ENCODE assay signal across 10 mouse cellular contexts in the genomic region with DNA sequence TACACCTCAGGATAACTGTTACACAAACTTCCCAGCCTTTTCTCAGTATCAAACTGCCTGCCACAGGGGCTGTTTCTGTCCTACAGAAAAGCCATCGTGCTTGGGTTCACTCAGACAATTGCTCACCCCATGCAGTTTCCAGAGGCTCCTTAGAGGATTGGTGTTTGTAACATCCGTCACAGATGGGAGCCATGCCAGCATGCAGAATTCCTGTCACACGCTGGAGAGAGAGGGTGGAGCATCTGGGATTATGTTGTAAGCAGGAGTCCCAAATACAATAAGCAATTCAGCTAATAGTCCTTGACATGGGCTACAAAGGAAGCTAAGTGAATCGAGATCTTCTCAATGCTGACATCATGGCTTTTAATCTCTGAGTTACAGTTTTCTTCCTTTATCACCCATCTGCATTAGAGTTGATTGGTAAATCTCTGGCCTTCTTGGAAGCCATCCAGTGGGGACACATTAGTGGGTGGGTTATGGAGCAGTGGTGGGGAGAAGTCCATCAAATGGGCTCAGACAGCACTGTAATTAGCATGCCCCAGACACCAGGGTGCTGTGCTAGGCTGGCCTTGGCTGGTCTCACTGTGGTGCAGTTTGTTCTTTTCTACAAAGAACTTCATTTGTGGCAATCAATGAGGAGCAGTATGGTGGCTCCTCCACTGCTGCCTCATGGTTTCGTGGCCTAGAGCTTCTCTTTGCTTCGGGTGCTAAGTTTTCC.
A peak's percentile ranks its signal among the peaks of the same experiment; 100 is the strongest.
DNase-seq lines count a peak whose midpoint lies in the region; ATAC-seq and TF ChIP-seq lines count a peak whose summit lies in the region.
"Had no signal": no experiment of that assay in that cellular context is flagged by ENCODE, and none has a peak within 500 bp of the region (broad histone marks: within the 10 kb centered on the region; RNA-seq: fewer than 3 reads in every experiment).

No protein-coding gene starts in this region.

- no peak overlapping the region for H3K27ac ChIP-seq in heart, postnatal 0 days (ENCODE audit: low read depth)
- H3K27ac ChIP-seq in heart, embryonic 10.5 days = no peak overlapping the region
- H3K27ac ChIP-seq in hindbrain, embryonic 14.5 days = 0 out of 2 replicates have a peak overlapping the region, but pooled peaks have one; percentile 32
- no peak overlapping the region for H3K27ac ChIP-seq in midbrain, embryonic 15.5 days
- H3K27ac ChIP-seq: gastrocnemius, adult 2 months had no signal

- no peak overlapping the region for H3K4me2 ChIP-seq in heart, postnatal 0 days (ENCODE audit: low read depth, low read length)
- H3K4me2 ChIP-seq in hindbrain, embryonic 14.5 days (replicated peaks) = no peak overlapping the region
- H3K4me2 ChIP-seq in midbrain, embryonic 15.5 days = no peak overlapping the region

- H3K27me3 ChIP-seq in heart, postnatal 0 days (ENCODE audit: control insufficient read depth, insufficient read depth, low read length) = no peaks in the 10 kb centered on the region
- H3K27me3 ChIP-seq in heart, embryonic 10.5 days (ENCODE audit: insufficient read depth, poor library complexity, severe bottlenecking) = no peaks in the 10 kb centered on the region
- no peaks in the 10 kb centered on the region for H3K27me3 ChIP-seq in hindbrain, embryonic 14.5 days (ENCODE audit: control insufficient read depth, insufficient read depth, low read length)
- H3K27me3 ChIP-seq in midbrain, embryonic 15.5 days (replicated peaks) = peaks cover 5% of the 10 kb centered on the region; the same call in 1 of the 2 replicates

- ATAC-seq in heart, postnatal 0 days (ENCODE audit: insufficient read depth, low read depth) = no peak; the same call in 1 of the 2 replicates
- peak; percentile 85 for ATAC-seq in hindbrain, embryonic 14.5 days (ENCODE audit: low FRiP score)
- ATAC-seq in midbrain, embryonic 15.5 days (replicated peaks) = peak; percentile 87
- no peak for ATAC-seq in inflammation-experienced regulatory T-cells, adult 6 months

- no peak for TF ChIP-seq CTCF in heart, postnatal 0 days (IDR thresholded peaks at IDR 0.05; ENCODE audit: low read depth)

- peak; percentile 7 for DNase-seq in heart, postnatal 0 days (ENCODE audit: low spot score)
- no peak for DNase-seq in heart, embryonic 10.5 days (ENCODE audit: low spot score)
- peak; percentile 42 for DNase-seq in embryo, embryonic 10.5 days (ENCODE audit: low spot score)
- DNase-seq in hindbrain, embryonic 14.5 days (ENCODE audit: low spot score) = peak; percentile 71
- no peak for DNase-seq in ovary, adult 18-20 months (ENCODE audit: low spot score)
- DNase-seq in gastrocnemius, adult 8-10 months (ENCODE audit: low spot score in 2 of 2) = no peak
- DNase-seq: cerebellum, adult 8-10 months; gastrocnemius, adult 2 months had no signal

- no peak for TF ChIP-seq EP300 in heart, postnatal 0 days (IDR thresholded peaks at IDR 0.05; ENCODE audit: low read depth)

- H3K4me1 ChIP-seq in heart, postnatal 0 days (ENCODE audit: control insufficient read depth, insufficient read depth) = no peaks in the 10 kb centered on the region
- no peaks in the 10 kb centered on the region for H3K4me1 ChIP-seq in heart, embryonic 10.5 days
- peaks cover 8% of the 10 kb centered on the region for H3K4me1 ChIP-seq in hindbrain, embryonic 14.5 days (replicated peaks; ENCODE audit: control insufficient read depth, insufficient read depth, low read length)
- peaks cover 10% of the 10 kb centered on the region; the same call in 1 of the 2 replicates for H3K4me1 ChIP-seq in midbrain, embryonic 15.5 days

- no peak overlapping the region for H3K9ac ChIP-seq in heart, postnatal 0 days (replicated peaks; ENCODE audit: low read depth, low read length)
- no peak overlapping the region for H3K9ac ChIP-seq in hindbrain, embryonic 14.5 days
- no peak overlapping the region for H3K9ac ChIP-seq in midbrain, embryonic 15.5 days

- H3K9me3 ChIP-seq in heart, postnatal 0 days (replicated peaks; ENCODE audit: control insufficient read depth, low read length) = no peaks in the 10 kb centered on the region
- no peaks in the 10 kb centered on the region for H3K9me3 ChIP-seq in heart, embryonic 10.5 days
- H3K9me3 ChIP-seq in hindbrain, embryonic 14.5 days (ENCODE audit: control insufficient read depth, low read length) = no peaks in the 10 kb centered on the region
- no peaks in the 10 kb centered on the region for H3K9me3 ChIP-seq in midbrain, embryonic 15.5 days

- H3K4me3 ChIP-seq in heart, postnatal 0 days (ENCODE audit: low read depth, low read length) = no peak overlapping the region
- no peak overlapping the region for H3K4me3 ChIP-seq in heart, embryonic 10.5 days
- H3K4me3 ChIP-seq in hindbrain, embryonic 14.5 days (replicated peaks; ENCODE audit: low read length) = no peak overlapping the region
- H3K4me3 ChIP-seq in midbrain, embryonic 15.5 days = no peak overlapping the region
- H3K4me3 ChIP-seq: gastrocnemius, adult 2 months had no signal

- 41% methylated on average over 6 of the region's 6 CpGs for WGBS in heart, postnatal 0 days
- 53% methylated on average over 6 of the region's 6 CpGs for WGBS in heart, embryonic 10.5 days
- 21% methylated on average over 6 of the region's 6 CpGs for WGBS in hindbrain, embryonic 14.5 days
- WGBS in midbrain, embryonic 15.5 days = 22% methylated on average over 6 of the region's 6 CpGs

- no peaks in the 10 kb centered on the region for H3K36me3 ChIP-seq in heart, postnatal 0 days (replicated peaks; ENCODE audit: control insufficient read depth, insufficient read depth, low read length)
- H3K36me3 ChIP-seq in heart, embryonic 10.5 days = no peaks in the 10 kb centered on the region
- H3K36me3 ChIP-seq in hindbrain, embryonic 14.5 days (replicated peaks; ENCODE audit: control insufficient read depth, insufficient read depth) = no peaks in the 10 kb centered on the region
- H3K36me3 ChIP-seq in midbrain, embryonic 15.5 days (replicated peaks) = no peaks in the 10 kb centered on the region

Comparison
In these comparisons a context has a peak if more than half of its experiments do, and no peak if none do; other contexts are left out.
1. DNase-seq: peak in heart, postnatal 0 days (single experiment), embryo, embryonic 10.5 days (single experiment) and hindbrain, embryonic 14.5 days (single experiment); none in heart, embryonic 10.5 days (single experiment), ovary, adult 18-20 months (single experiment) and gastrocnemius, adult 8-10 months (0 of 2).
2. ATAC-seq: peak in hindbrain, embryonic 14.5 days (single experiment) and midbrain, embryonic 15.5 days (single experiment); none in heart, postnatal 0 days (single experiment) and inflammation-experienced regulatory T-cells, adult 6 months (single experiment).